Mouse (Mus musculus): ENCODE data around the gene Ifi213. TPM values are rescaled to one million over a fixed set of nuclear protein-coding genes. Genes with fewer than 3 reads are reported as not detected.
"Not testable (repeated sequence)": the region's sequence is repeated elsewhere in the genome, so short reads cannot be mapped to it uniquely, and the experiment has no call there.

Ifi213 gene
- polyA plus RNA-seq, 1 experiment, result 0.87 TPM

DNA sequence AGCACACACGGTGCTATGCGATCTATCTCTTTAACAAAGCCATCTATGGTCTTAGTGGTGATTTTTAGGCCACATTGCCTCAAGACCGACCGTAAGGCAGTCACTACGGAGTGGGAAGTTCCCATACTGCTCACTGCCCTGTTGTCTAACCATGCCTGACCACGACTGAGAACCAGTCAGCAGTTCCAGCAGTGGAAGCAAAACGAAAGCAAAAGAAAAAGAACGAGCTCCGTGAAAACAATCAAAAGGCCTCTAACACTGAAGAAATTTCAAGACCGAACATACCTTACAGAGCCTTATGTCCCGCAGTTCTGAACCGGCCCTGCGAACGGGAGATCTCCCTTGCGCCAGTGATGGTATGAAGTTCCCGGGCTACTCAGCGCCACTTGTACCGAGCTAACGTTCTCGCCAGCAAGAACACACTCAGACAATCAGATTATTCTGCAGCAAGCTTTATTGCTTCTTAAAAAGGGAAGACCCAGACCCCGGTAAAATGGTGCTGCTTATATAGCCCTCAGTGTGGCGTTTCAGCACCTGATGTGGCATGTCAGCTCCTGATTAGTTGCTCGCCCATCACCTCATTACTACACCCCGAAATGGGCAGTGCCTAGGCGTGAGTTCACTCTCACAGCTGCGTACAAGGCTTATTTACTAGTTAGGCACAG is 19.0 kb downstream of the Ifi213 start:
- no peak overlapping the region for H3K4me3 ChIP-seq (ENCODE audit: low read depth, low read length)
- H3K27me3 ChIP-seq (ENCODE audit: control insufficient read depth, insufficient read depth, low read length), result no peaks in the 10 kb centered on the region
- H3K4me1 ChIP-seq (ENCODE audit: control insufficient read depth, insufficient read depth, insufficient read length, low read length), result no peaks in the 10 kb centered on the region
- TF ChIP-seq POLR2A (IDR thresholded peaks at IDR 0.05; ENCODE audit: low read depth, low read length), result no peak
- TF ChIP-seq CTCF (IDR thresholded peaks at IDR 0.05; ENCODE audit: extremely low read depth, insufficient read length, insufficient replicate concordance, low read depth, low read length), result no peak
- no peaks in the 10 kb centered on the region for H3K36me3 ChIP-seq (ENCODE audit: control insufficient read depth, insufficient read depth, low read length)
- WGBS, result 92% methylated on average over 26 of the region's 26 CpGs
- no peak overlapping the region for H3K27ac ChIP-seq (ENCODE audit: insufficient read depth, low read depth, low read length)

DNA sequence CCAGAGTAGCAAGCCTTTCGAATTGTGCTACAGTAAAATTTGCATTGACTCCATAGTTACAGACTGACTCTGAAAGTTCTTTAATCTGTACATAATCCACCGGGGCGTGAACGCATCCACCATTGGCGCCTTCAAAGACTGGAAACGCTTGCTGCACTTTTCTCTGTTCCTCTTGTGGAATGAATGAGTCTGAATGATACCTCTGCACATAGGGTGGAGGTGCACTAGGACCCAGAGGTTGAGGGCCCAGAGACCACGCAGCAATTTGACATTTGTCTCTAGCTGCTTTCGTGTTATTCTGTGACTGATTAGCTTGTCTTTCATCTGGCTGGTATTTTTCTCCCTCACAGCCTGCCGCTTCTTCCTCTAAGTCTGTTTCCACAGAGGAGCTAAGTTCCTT is 20.0 kb downstream of the Ifi213 start:
- whole genome bisulfite sequencing, result 94% methylated on average over 9 of the region's 9 CpGs
- TF ChIP-seq CTCF (IDR thresholded peaks at IDR 0.05; ENCODE audit: extremely low read depth, insufficient read length, insufficient replicate concordance, low read depth, low read length), result no peak
- no peak for TF ChIP-seq POLR2A (IDR thresholded peaks at IDR 0.05; ENCODE audit: low read depth, low read length)
- no peaks in the 10 kb centered on the region for H3K36me3 ChIP-seq (ENCODE audit: control insufficient read depth, insufficient read depth, low read length)
- H3K4me1 ChIP-seq (ENCODE audit: control insufficient read depth, insufficient read depth, insufficient read length, low read length), result no peaks in the 10 kb centered on the region
- H3K4me3 ChIP-seq (ENCODE audit: low read depth, low read length), result no peak overlapping the region
- no peak overlapping the region for H3K27ac ChIP-seq (ENCODE audit: insufficient read depth, low read depth, low read length)
- H3K27me3 ChIP-seq (ENCODE audit: control insufficient read depth, insufficient read depth, low read length), result no peaks in the 10 kb centered on the region

DNA sequence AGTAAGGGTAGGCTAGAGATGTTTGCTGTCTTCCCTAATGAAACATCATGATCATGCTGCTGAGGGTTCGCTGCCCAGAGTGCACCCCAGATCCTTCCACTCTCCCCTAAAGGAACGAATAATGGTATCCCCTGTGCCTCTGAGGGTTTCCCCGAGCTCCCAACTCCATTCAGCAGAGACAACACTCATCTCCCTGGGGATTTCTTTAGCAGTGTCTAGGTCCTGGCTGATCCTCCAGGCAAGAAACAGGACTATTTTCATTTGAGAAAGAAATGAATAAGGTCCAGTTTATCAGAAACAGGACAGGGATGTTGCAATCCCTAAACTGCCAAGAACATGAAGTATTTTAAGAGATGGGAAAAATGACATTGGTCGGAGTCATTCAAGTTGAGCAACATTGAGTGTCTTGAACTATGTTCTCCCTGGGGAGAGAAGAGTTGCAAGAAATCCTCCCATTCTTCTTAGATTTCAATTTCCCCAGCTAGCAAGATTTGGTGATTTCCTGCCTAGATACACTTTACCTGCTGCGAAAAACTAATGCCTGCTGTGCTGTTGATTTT is 48.5 kb downstream of the Ifi213 start:
- H3K27me3 ChIP-seq (ENCODE audit: control insufficient read depth, insufficient read depth, low read length); H3K4me3 ChIP-seq (ENCODE audit: low read depth, low read length); H3K4me1 ChIP-seq (ENCODE audit: control insufficient read depth, insufficient read depth, insufficient read length, low read length); H3K36me3 ChIP-seq (ENCODE audit: control insufficient read depth, insufficient read depth, low read length); H3K27ac ChIP-seq (ENCODE audit: insufficient read depth, low read depth, low read length): not testable (repeated sequence)
- 75% methylated on average over 5 of the region's 5 CpGs for WGBS

DNA sequence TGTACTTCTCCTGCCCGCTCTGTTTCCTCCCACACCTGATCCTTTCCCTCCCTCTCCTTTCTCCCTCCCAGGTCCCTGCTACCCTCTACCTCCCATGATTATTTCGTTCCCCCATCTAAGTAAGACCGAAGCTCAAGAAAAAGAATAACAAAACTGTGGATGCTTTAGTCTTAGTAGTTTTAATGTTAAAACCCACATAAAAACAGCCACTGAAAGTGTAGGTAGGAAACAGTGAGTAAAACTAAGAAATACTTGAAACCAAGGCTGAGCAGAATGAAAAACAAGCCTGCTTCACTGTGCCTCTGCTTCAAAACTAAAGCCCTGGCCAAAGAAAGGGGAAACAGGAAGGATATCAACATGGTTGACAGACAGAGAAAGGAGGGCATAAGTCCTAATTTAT is 50.3 kb downstream of the Ifi213 start:
- not testable (repeated sequence) for H3K36me3 ChIP-seq (ENCODE audit: control insufficient read depth, insufficient read depth, low read length); H3K27ac ChIP-seq (ENCODE audit: insufficient read depth, low read depth, low read length); H3K4me3 ChIP-seq (ENCODE audit: low read depth, low read length); H3K27me3 ChIP-seq (ENCODE audit: control insufficient read depth, insufficient read depth, low read length); H3K4me1 ChIP-seq (ENCODE audit: control insufficient read depth, insufficient read depth, insufficient read length, low read length)
- WGBS, result 89% methylated on average over 3 of the region's 3 CpGs

DNA sequence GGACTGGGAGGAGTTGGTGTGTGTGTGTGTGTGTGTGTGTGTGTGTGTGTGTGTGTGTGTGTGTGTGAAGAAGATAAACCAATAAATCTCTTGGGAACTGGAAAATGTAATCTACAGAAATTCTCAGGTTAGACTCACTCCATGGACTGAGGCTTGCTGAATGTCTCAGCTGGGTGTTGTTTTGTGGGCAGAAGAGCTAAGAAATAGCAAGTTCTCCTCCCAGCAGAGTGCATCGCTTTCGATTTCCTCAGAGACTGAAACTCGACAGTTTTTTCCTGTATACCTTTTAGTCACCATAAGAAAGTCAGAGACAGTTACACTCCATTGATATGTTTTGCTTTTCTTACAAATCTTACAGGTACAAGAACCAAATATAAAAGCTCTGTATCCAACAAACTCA is 63.3 kb downstream of the Ifi213 start, which contains the start of gene Ifi214:
TSS of gene Ifi214 (minus strand) at position 167 of the 400 bp plus-strand sequence.
- H3K27ac ChIP-seq (ENCODE audit: insufficient read depth, low read depth, low read length); H3K27me3 ChIP-seq (ENCODE audit: control insufficient read depth, insufficient read depth, low read length); H3K4me1 ChIP-seq (ENCODE audit: control insufficient read depth, insufficient read depth, insufficient read length, low read length); H3K4me3 ChIP-seq (ENCODE audit: low read depth, low read length); H3K36me3 ChIP-seq (ENCODE audit: control insufficient read depth, insufficient read depth, low read length): not testable (repeated sequence)
- WGBS, result 82% methylated on average over 3 of the region's 3 CpGs

DNA sequence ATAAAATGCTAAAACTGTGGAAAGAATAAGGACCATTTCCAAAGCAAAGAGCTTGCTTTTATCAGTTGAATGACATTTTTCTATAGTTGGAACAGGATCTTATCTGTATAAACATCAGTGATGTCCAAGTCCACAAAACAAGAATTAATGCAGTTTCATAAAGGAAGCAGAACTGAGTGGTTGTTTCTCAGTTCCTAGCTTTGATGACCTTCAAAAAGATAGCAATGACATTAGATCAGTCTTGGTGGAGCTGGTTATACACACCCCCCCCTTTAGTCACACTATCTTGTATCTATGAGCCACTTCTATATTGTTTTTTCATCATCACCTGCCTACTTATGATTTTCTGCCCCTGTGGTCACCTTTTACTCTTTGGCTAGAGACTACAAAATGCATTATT is 77.6 kb downstream of the Ifi213 start:
- H3K4me1 ChIP-seq (ENCODE audit: control insufficient read depth, insufficient read depth, insufficient read length, low read length), result no peaks in the 10 kb centered on the region
- no peak overlapping the region for H3K27ac ChIP-seq (ENCODE audit: insufficient read depth, low read depth, low read length)
- TF ChIP-seq POLR2A (IDR thresholded peaks at IDR 0.05; ENCODE audit: low read depth, low read length), result no peak
- no peak for TF ChIP-seq CTCF (IDR thresholded peaks at IDR 0.05; ENCODE audit: extremely low read depth, insufficient read length, insufficient replicate concordance, low read depth, low read length)
- H3K4me3 ChIP-seq (ENCODE audit: low read depth, low read length), result no peak overlapping the region
- H3K27me3 ChIP-seq (ENCODE audit: control insufficient read depth, insufficient read depth, low read length), result no peaks in the 10 kb centered on the region
- H3K36me3 ChIP-seq (ENCODE audit: control insufficient read depth, insufficient read depth, low read length), result no peaks in the 10 kb centered on the region

Other genes with a start within 250 kb of the Ifi213 start
- gene Aim2, start 248.4 kb downstream of the Ifi213 start, polyA plus RNA-seq (2012; rRNA removed), result 1.4 and 1.5 TPM in 2 replicates
- gene Cadm3, start 231.6 kb downstream of the Ifi213 start, polyA plus RNA-seq (2012; rRNA removed), result 3.8 and 4.9 TPM in 2 replicates
- gene Ifi206, start 108.2 kb downstream of the Ifi213 start, polyA plus RNA-seq (2012; rRNA removed), result 0.52 and 1.2 TPM in 2 replicates
- gene Ifi214, start 63.3 kb downstream of the Ifi213 start, polyA plus RNA-seq (2012; rRNA removed), result not detected in 2 replicates
- gene Ifi209, start 31.6 kb upstream of the Ifi213 start, polyA plus RNA-seq (2012; rRNA removed), result 0.03 and 0.06 TPM in 2 replicates
- 0.36 and 0.52 TPM in 2 replicates for gene Ifi208, start 74.4 kb upstream of the Ifi213 start, polyA plus RNA-seq (2012; rRNA removed)
- 1.3 and 1.8 TPM in 2 replicates for gene Ifi207, start 142.5 kb upstream of the Ifi213 start, polyA plus RNA-seq (2012; rRNA removed)
- 0.06 and 0.14 TPM in 2 replicates for gene Ifi204, start 167.7 kb upstream of the Ifi213 start, polyA plus RNA-seq (2012; rRNA removed)

All from small intestine, adult 2 months (tissue).